Mouse (Mus musculus) midbrain, postnatal 0 days (tissue): ENCODE measurements around the gene Gpr87. TPM values are rescaled to one million over a fixed set of nuclear protein-coding genes. Genes with fewer than 3 reads are reported as not detected.

Experiments
- ATAC-seq: fragments of 200-750 bp; cut with Nextera tagmentation; 2 replicates; pipeline ENCODE4 v1.8.0; 2017; ENCODE audit warnings: moderate number of reproducible peaks, mild to moderate bottlenecking, moderate TSS enrichment, moderate library complexity; ENCODE audit not compliant: low FRiP score
- DNase-seq: peaks from one replicate; pipeline ENCODE4 v3.0.0-alpha.2; 2015; ENCODE audit warnings: low spot score
- H3K27ac ChIP-seq: fragments of 300-500 bp; sonication (generic); 2 replicates; pipeline ENCODE4 v1.5.1; 2014; ENCODE audit warnings: low read depth, mild to moderate bottlenecking, low read length, mixed read lengths
- H3K27me3 ChIP-seq: fragments of 300-500 bp; sonication (generic); 2 replicates; pipeline ENCODE4 v1.6.1; 2014; ENCODE audit warnings: low read length, control low read depth, mixed read lengths; ENCODE audit not compliant: insufficient read depth
- H3K36me3 ChIP-seq: fragments of 300-500 bp; sonication (generic); 2 replicates; pipeline ENCODE4 v1.6.1; 2014; ENCODE audit warnings: low read length, control low read depth, mixed read lengths; ENCODE audit not compliant: insufficient read depth
- H3K4me1 ChIP-seq: fragments of 300-500 bp; sonication (generic); 2 replicates; pipeline ENCODE4 v1.6.1; 2014; ENCODE audit warnings: mild to moderate bottlenecking, control low read depth, antibody characterized with exemption, low read length, mixed read lengths; ENCODE audit not compliant: insufficient read depth
- H3K4me2 ChIP-seq: fragments of 300-500 bp; sonication (generic); 2 replicates; pipeline ENCODE4 v1.6.1; 2014; ENCODE audit warnings: low read depth, mild to moderate bottlenecking, low read length, mixed read lengths; ENCODE audit not compliant: poor library complexity, severe bottlenecking
- H3K4me3 ChIP-seq: fragments of 300-500 bp; sonication (generic); 2 replicates; pipeline ENCODE4 v1.5.1; 2014; ENCODE audit warnings: low read depth, mild to moderate bottlenecking, low read length, moderate library complexity
- H3K9ac ChIP-seq: fragments of 300-500 bp; sonication (generic); replicated peaks from 2 replicates; pipeline ENCODE4 v1.6.1; 2014; ENCODE audit warnings: mild to moderate bottlenecking, low read length, moderate library complexity, mixed read lengths; ENCODE audit not compliant: poor library complexity, severe bottlenecking
- H3K9me3 ChIP-seq: fragments of 300-500 bp; sonication (generic); 2 replicates; pipeline ENCODE4 v1.6.1; 2016; ENCODE audit warnings: low read length, control low read depth
- CTCF ChIP-seq: IDR thresholded peaks from 2 replicates; pipeline ENCODE4 v1.5.1; 2016; ENCODE audit warnings: antibody characterized with exemption, mild to moderate bottlenecking
- WGBS: fragments of 180-500 bp; shearing (Covaris S2); extraction: QIAGEN DNeasy Blood & Tissue Kit; methylation state at CpG from one replicate; pipeline ENCODE4 v1.1.7; 2014; 5-methylcytosine and 5-hydroxymethylcytosine counted together
- polyA plus RNA-seq: library from polyadenylated mRNA; unstranded; fragments of >200 nt; fragmentation: Nextera tagmentation; extraction: Ambion mirVana; gene quantifications from 2 replicates; pipeline ENCODE4 v1.2.1, GENCODE M21; 2015
- total RNA-seq: library from RNA; depleted of rRNA; stranded (reverse); fragments of >200 nt; gene quantifications from 2 replicates; pipeline ENCODE4 v1.2.3, GENCODE M21; 2014; rRNA removed

Gene Gpr87
- total and polyA plus RNA-seq, 2 experiments from 2014 or later = 1.5 TPM; not detected in 1

- no peak for TF ChIP-seq CTCF
Observed at GRCm38 (mm10) chr3:59131081-59131480, 63.8 kb downstream of the Gpr87 start.

DNA sequence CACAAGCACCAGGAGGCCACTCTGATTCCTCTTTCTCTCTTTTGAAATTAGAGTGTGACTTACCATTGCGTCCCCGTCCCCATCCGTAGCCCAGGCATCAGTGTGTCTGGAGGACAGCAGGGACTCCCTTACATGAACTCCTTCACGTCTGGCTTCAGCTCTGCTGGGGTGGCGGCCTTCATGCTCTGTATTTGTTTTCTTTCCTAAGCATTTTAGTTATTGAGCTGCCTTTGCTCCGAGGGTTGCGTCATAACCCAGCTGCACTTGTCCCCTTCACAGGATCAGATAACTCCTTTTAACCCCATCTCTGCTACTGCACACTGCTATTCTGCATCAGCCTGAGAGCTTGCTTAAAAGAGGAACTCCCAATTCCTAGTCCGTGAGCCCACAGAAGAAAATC lies 64.5 kb downstream of the Gpr87 start:
- Histone ChIP-seq H3K4me3 (no peak overlapping the region), H3K4me1 (no peaks in the 10 kb centered on the region), H3K27ac (no peak overlapping the region), H3K4me2 (no peak overlapping the region), H3K9me3 (no peaks in the 10 kb centered on the region), H3K27me3 (no peaks in the 10 kb centered on the region), H3K9ac (no peak overlapping the region), H3K36me3 (no peaks in the 10 kb centered on the region)
- ATAC-seq (no peak), DNase-seq (no peak)
- TF ChIP-seq CTCF = no peak
- WGBS = 67% methylated on average over 8 of the region's 8 CpGs

More at GRCm38 (mm10) chr3:59131081-59131480, 63.8 kb downstream of the Gpr87 start:
- H3K4me3 ChIP-seq = no peak overlapping the region
- H3K4me1 ChIP-seq = no peaks in the 10 kb centered on the region
- no peaks in the 10 kb centered on the region for H3K27me3 ChIP-seq
- ATAC-seq (no peak), DNase-seq (no peak)
- H3K27ac ChIP-seq = no peak overlapping the region
- H3K9me3 ChIP-seq = no peaks in the 10 kb centered on the region
- no peak overlapping the region for H3K9ac ChIP-seq
- 78% methylated on average over 4 of the region's 4 CpGs for WGBS
- no peak overlapping the region for H3K4me2 ChIP-seq
- H3K36me3 ChIP-seq = no peaks in the 10 kb centered on the region

- no peak for TF ChIP-seq CTCF
- no peaks in the 10 kb centered on the region for H3K9me3 ChIP-seq
- WGBS = 90% methylated on average over 3 of the region's 3 CpGs
- no peak overlapping the region for H3K27ac ChIP-seq
- DNase-seq = no peak
- H3K4me2 ChIP-seq = no peak overlapping the region
- no peaks in the 10 kb centered on the region for H3K36me3 ChIP-seq
- H3K4me1 ChIP-seq = no peaks in the 10 kb centered on the region
- ATAC-seq = no peak
- no peak overlapping the region for H3K9ac ChIP-seq
- no peaks in the 10 kb centered on the region for H3K27me3 ChIP-seq
- H3K4me3 ChIP-seq = no peak overlapping the region
Observed at GRCm38 (mm10) chr3:59129547-59129946, 65.4 kb downstream of the Gpr87 start.

Other genes with a start within 250 kb of the Gpr87 start
- gene Med12l, start 189.3 kb downstream of the Gpr87 start, total RNA-seq = 23.0 and 25.8 TPM in 2 replicates
- gene Med12l, start 189.3 kb downstream of the Gpr87 start, polyA plus RNA-seq = 3.0 and 3.7 TPM in 2 replicates
- not detected in 2 replicates for gene Gpr171, start 93.3 kb downstream of the Gpr87 start, total RNA-seq
- 0.43 and 0.74 TPM in 2 replicates for gene Gpr171, start 93.3 kb downstream of the Gpr87 start, polyA plus RNA-seq
- gene P2ry14, start 41.5 kb downstream of the Gpr87 start, total RNA-seq = 2.8 and 3.2 TPM in 2 replicates
- gene P2ry14, start 41.5 kb downstream of the Gpr87 start, polyA plus RNA-seq = 4.3 and 4.6 TPM in 2 replicates
- gene P2ry13, start 15.8 kb upstream of the Gpr87 start, total RNA-seq = 2.2 and 2.6 TPM in 2 replicates
- 1.8 and 1.9 TPM in 2 replicates for gene P2ry13, start 15.8 kb upstream of the Gpr87 start, polyA plus RNA-seq
- 13.9 and 15.6 TPM in 2 replicates for gene P2ry12, start 67.8 kb upstream of the Gpr87 start, total RNA-seq
- gene P2ry12, start 67.8 kb upstream of the Gpr87 start, polyA plus RNA-seq = 9.9 and 11.1 TPM in 2 replicates
- 6.5 and 7.8 TPM in 2 replicates for gene Igsf10, start 149.3 kb upstream of the Gpr87 start, total RNA-seq
- 3.6 and 4.1 TPM in 2 replicates for gene Igsf10, start 149.3 kb upstream of the Gpr87 start, polyA plus RNA-seq